Mouse (Mus musculus) forebrain, embryonic 11.5 days (tissue): Measurements from ENCODE around the gene Stx8. TPM values are rescaled to one million over a fixed set of nuclear protein-coding genes. Genes with fewer than 3 reads are reported as not detected.
A peak's percentile ranks its signal among the peaks of the same experiment; 100 is the strongest.

Source experiments
- ATAC-seq: fragments of 200-750 bp; cut with Nextera tagmentation; replicated peaks from 2 replicates; pipeline ENCODE4 v1.8.0; 2017; ENCODE audit warnings: moderate TSS enrichment; ENCODE audit not compliant: low FRiP score
- DNase-seq: peaks from one replicate; pipeline ENCODE4 v3.0.0-alpha.2; 2017; ENCODE audit warnings: low spot score
- H3K27ac ChIP-seq: fragments of 300-500 bp; sonication (generic); 2 replicates; pipeline ENCODE4 v1.5.1; 2014; ENCODE audit warnings: low read depth, low read length
- H3K27me3 ChIP-seq: fragments of 300-500 bp; sonication (generic); 2 replicates; pipeline ENCODE4 v1.6.1; 2014; ENCODE audit warnings: mild to moderate bottlenecking, low read length, mixed read lengths; ENCODE audit not compliant: control insufficient read depth, insufficient read depth
- H3K36me3 ChIP-seq: fragments of 300-500 bp; sonication (generic); 2 replicates; pipeline ENCODE4 v1.6.1; 2014; ENCODE audit warnings: mild to moderate bottlenecking, low read length, moderate library complexity, mixed read lengths; ENCODE audit not compliant: control insufficient read depth, insufficient read depth
- H3K4me1 ChIP-seq: fragments of 300-500 bp; sonication (generic); replicated peaks from 2 replicates; pipeline ENCODE4 v1.6.1; 2014; ENCODE audit warnings: low read length, mixed read lengths; ENCODE audit not compliant: control insufficient read depth, insufficient read depth
- H3K4me2 ChIP-seq: fragments of 300-500 bp; sonication (generic); 2 replicates; pipeline ENCODE4 v1.6.1; 2014; ENCODE audit warnings: low read depth, mild to moderate bottlenecking, low read length, moderate library complexity, mixed read lengths; ENCODE audit not compliant: severe bottlenecking
- H3K4me3 ChIP-seq: fragments of 300-500 bp; sonication (generic); 2 replicates; pipeline ENCODE4 v1.5.1; 2014; ENCODE audit warnings: low read depth, low read length
- H3K9ac ChIP-seq: fragments of 300-500 bp; sonication (generic); 2 replicates; pipeline ENCODE4 v1.6.1; 2014; ENCODE audit warnings: low read length
- H3K9me3 ChIP-seq: fragments of 300-500 bp; sonication (generic); 2 replicates; pipeline ENCODE4 v1.6.1; 2016; ENCODE audit warnings: low read length, mixed read lengths; ENCODE audit not compliant: control insufficient read depth
- WGBS: fragments of 180-500 bp; shearing (Covaris S2); extraction: QIAGEN DNeasy Blood & Tissue Kit; methylation state at CpG from one replicate; pipeline ENCODE4 v1.1.7; 2014; 5-methylcytosine and 5-hydroxymethylcytosine counted together
- polyA plus RNA-seq: library from polyadenylated mRNA; unstranded; fragments of >200 nt; fragmentation: Nextera tagmentation; extraction: Ambion mirVana; gene quantifications from 2 replicates; pipeline ENCODE4 v1.2.1, GENCODE M21; 2014

The Stx8 gene
- 52.6 and 53.8 TPM in 2 replicates for polyA plus RNA-seq

GRCm38 (mm10) chr11:67965905-67966878 lies at the start of gene Stx8:
Gene Stx8 (plus strand): TSS chr11:67966193.
- Histone ChIP-seq H3K27ac (no peak within 1 kb of the TSS), H3K36me3 (no peaks in the 10 kb centered on the region), H3K9me3 (no peaks in the 10 kb centered on the region), H3K9ac (peak within 1 kb of the TSS; percentile 77), H3K4me1 (peaks cover 2% of the 10 kb centered on the region; the same call in 1 of the 2 replicates), H3K27me3 (no peaks in the 10 kb centered on the region), H3K4me2 (peak within 1 kb of the TSS; percentile 82), H3K4me3 (peak within 1 kb of the TSS; percentile 77)
- under 1% methylated on average over 28 of the region's 28 CpGs for WGBS
- ATAC-seq (peak; percentile 71; the same call in 1 of the 2 replicates), DNase-seq (peak; percentile 95)

DNA sequence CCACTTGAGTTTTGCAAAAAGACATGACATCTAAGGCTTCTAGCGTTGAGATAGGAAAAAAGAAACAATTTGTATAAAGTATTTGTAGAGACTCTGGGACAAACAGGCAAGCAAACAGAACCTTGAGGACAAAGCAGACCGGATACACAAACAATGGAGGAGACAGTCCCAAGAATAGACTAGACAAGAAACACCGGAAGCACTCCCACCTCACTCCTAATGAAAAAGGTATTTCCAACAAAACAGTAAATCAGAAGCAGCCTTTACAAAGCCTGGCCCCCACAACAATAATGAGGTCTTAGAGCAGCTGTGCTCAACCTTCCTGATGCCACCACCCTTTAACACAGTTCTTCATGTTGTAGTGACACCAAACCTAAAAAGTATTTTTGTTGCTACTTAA lies 48.9 kb upstream of the Stx8 start:
- WGBS = 76% methylated on average over 3 of the region's 3 CpGs
- no peak for ATAC-seq
- no peak overlapping the region for H3K27ac ChIP-seq
- DNase-seq = peak; percentile 27
- H3K9me3 ChIP-seq = no peaks in the 10 kb centered on the region
- no peaks in the 10 kb centered on the region; the same call in 1 of the 2 replicates for H3K4me1 ChIP-seq
- H3K36me3 ChIP-seq = no peaks in the 10 kb centered on the region
- no peak overlapping the region for H3K9ac ChIP-seq
- H3K4me3 ChIP-seq = no peak overlapping the region
- H3K4me2 ChIP-seq = no peak overlapping the region
- H3K27me3 ChIP-seq = peaks cover 20% of the 10 kb centered on the region

GRCm38 (mm10) chr11:67919593-67919992 lies 46.4 kb upstream of the Stx8 start:
- peaks cover 20% of the 10 kb centered on the region for H3K27me3 ChIP-seq
- no peak overlapping the region for H3K27ac ChIP-seq
- H3K4me3 ChIP-seq = no peak overlapping the region
- no peaks in the 10 kb centered on the region for H3K36me3 ChIP-seq
- 84% methylated on average over 5 of the region's 5 CpGs for WGBS
- H3K9me3 ChIP-seq = no peaks in the 10 kb centered on the region
- ATAC-seq (no peak), DNase-seq (no peak)
- H3K4me1 ChIP-seq = no peaks in the 10 kb centered on the region; the same call in 1 of the 2 replicates
- no peak overlapping the region for H3K9ac ChIP-seq
- H3K4me2 ChIP-seq = no peak overlapping the region

GRCm38 (mm10) chr11:67920226-67920960 lies 45.6 kb upstream of the Stx8 start:
- H3K36me3 ChIP-seq = no peaks in the 10 kb centered on the region
- no peak overlapping the region for H3K4me2 ChIP-seq
- no peak overlapping the region for H3K9ac ChIP-seq
- peaks cover 20% of the 10 kb centered on the region for H3K27me3 ChIP-seq
- ATAC-seq (no peak), DNase-seq (peak; percentile 36)
- H3K27ac ChIP-seq = no peak overlapping the region
- WGBS = 56% methylated on average over 9 of the region's 9 CpGs
- no peaks in the 10 kb centered on the region; the same call in 1 of the 2 replicates for H3K4me1 ChIP-seq
- H3K4me3 ChIP-seq = no peak overlapping the region
- H3K9me3 ChIP-seq = no peaks in the 10 kb centered on the region

GRCm38 (mm10) chr11:67921091-67921826 lies 44.7 kb upstream of the Stx8 start:
- Histone ChIP-seq H3K4me3 (peak overlapping the region; percentile 71), H3K27ac (no peak overlapping the region), H3K9ac (peak overlapping the region; percentile 59), H3K4me2 (peak overlapping the region; percentile 100), H3K36me3 (no peaks in the 10 kb centered on the region), H3K9me3 (no peaks in the 10 kb centered on the region), H3K27me3 (peaks cover 20% of the 10 kb centered on the region), H3K4me1 (no peaks in the 10 kb centered on the region; the same call in 1 of the 2 replicates)
- ATAC-seq (peak; percentile 22; the same call in 1 of the 2 replicates), DNase-seq (no peak)
- 2% methylated on average over 47 of the region's 47 CpGs for WGBS

DNA sequence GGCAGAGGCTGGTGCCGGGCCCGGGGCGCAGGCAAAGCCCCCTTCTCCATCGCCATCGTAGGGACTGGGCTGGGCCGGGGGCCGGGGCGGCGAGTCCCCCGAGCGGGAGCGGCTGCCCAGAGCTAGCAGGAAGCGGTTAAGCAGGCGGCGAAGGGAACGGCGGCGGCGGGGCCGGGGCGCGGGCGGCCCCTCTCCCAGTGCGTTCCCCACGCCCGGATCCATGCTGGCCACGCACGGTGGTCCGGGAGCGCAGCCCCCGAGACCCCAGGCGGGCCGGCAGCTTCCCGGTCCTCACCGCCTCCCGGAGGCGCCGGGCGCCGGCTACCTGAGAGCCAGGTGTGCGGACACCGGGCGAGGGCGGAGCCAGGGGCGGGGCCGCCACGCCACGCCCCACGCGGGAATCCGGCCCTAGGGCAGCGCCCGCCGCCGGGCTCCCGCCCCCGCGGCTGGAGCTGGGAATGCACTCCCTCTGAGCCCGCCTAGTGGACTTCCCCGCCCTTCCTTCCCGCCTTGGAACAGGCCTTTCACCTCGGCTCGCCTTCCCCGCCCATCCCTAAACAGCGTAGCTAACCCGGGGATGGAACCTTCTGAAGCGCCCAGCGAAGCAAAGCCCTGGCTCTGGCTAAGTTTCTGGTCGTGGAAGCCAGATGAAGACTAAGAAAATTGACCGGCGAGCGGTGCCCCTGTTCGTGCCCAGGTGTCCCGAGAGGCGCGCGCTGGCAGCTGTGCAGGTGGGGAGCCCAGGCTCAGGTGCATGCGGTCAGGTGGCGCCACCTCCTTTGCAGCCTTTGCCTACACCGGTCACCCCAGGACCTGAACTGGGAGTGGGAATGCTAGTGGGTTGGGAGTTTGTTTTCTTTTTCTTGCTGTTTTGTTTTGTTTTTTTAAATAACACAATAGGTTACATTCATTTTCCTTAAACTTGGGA lies 43.9 kb upstream of the Stx8 start, which contains the start of gene Usp43:
Usp43 (minus strand) TSS at position 327 of the 928 bp plus-strand sequence.
- peaks cover 20% of the 10 kb centered on the region for H3K27me3 ChIP-seq
- H3K9me3 ChIP-seq = no peaks in the 10 kb centered on the region
- ATAC-seq = peak; percentile 73
- no peaks in the 10 kb centered on the region for H3K36me3 ChIP-seq
- H3K4me1 ChIP-seq = no peaks in the 10 kb centered on the region; the same call in 1 of the 2 replicates
- H3K27ac ChIP-seq = no peak within 1 kb of the TSS
- H3K4me3 ChIP-seq = peak within 1 kb of the TSS; percentile 71
- peak within 1 kb of the TSS; percentile 100 for H3K4me2 ChIP-seq
- peak within 1 kb of the TSS; percentile 59 for H3K9ac ChIP-seq
- under 1% methylated on average over 75 of the region's 80 CpGs for WGBS
- DNase-seq = peak; percentile 80

- WGBS = 0% methylated on average over 12 of the region's 12 CpGs
- peak overlapping the region; percentile 100 for H3K4me2 ChIP-seq
- peaks cover 20% of the 10 kb centered on the region for H3K27me3 ChIP-seq
- H3K27ac ChIP-seq = no peak overlapping the region
- no peaks in the 10 kb centered on the region for H3K36me3 ChIP-seq
- no peak overlapping the region for H3K9ac ChIP-seq
- H3K4me3 ChIP-seq = peak overlapping the region; percentile 71
- no peaks in the 10 kb centered on the region for H3K9me3 ChIP-seq
- DNase-seq (peak; percentile 87), ATAC-seq (peak; percentile 78)
- no peaks in the 10 kb centered on the region; the same call in 1 of the 2 replicates for H3K4me1 ChIP-seq
Observed at GRCm38 (mm10) chr11:67922755-67923125, 43.3 kb upstream of the Stx8 start.
